Mouse (Mus musculus): ENCODE measurements at regions not wholly inside any gene's neighbourhood (a gene's known extent, or its start where the extent isn't known, plus 50 kb on each side); places are given as distances from the start of the nearest gene placed in this dataset.

- H3K27me3 ChIP-seq = peaks cover 10% of the 10 kb centered on the region
- ATAC-seq = no peak
- POLR2A ChIA-PET = no interaction called here
- TF ChIP-seq CTCF (IDR thresholded peaks at IDR 0.05) = no peak
- in situ Hi-C loops (cut with MboI; ENCODE audit: low pct_unique_long_range_greater_than_20kb) = no loop called here
- DNase-seq (ENCODE audit: low read depth, low spot score) = no peak
- CTCF ChIA-PET = no interaction called here
These were observed 111.7 kb downstream of the Cdh26 start for GRCm38 (mm10) chr2:178542032-178542431.

- TF ChIP-seq CTCF (IDR thresholded peaks at IDR 0.05) = no peak
- no peak for ATAC-seq
- in situ Hi-C loops (cut with MboI; ENCODE audit: low pct_unique_long_range_greater_than_20kb) = no loop called here
- ChIA-PET CTCF (no interaction called here), POLR2A (no interaction called here)
- no peak for DNase-seq (ENCODE audit: low read depth, low spot score)
- H3K27me3 ChIP-seq = peaks cover 10% of the 10 kb centered on the region
These were observed 114.1 kb downstream of the Cdh26 start for GRCm38 (mm10) chr2:178544411-178544810.

- TF ChIP-seq CTCF (IDR thresholded peaks at IDR 0.05) = no peak
- POLR2A ChIA-PET = no interaction called here
- CTCF ChIA-PET = no interaction called here
- DNase-seq (ENCODE audit: low read depth, low spot score) (no peak), ATAC-seq (no peak)
- peaks cover 10% of the 10 kb centered on the region for H3K27me3 ChIP-seq
- in situ Hi-C loops (cut with MboI; ENCODE audit: low pct_unique_long_range_greater_than_20kb) = no loop called here
These were observed 115.4 kb downstream of the Cdh26 start for GRCm38 (mm10) chr2:178545601-178546352.

- CTCF ChIA-PET = no interaction called here
- DNase-seq (ENCODE audit: low read depth, low spot score) = no peak
- in situ Hi-C loops (cut with MboI; ENCODE audit: low pct_unique_long_range_greater_than_20kb) = no loop called here
- no peak for ATAC-seq
- TF ChIP-seq CTCF (IDR thresholded peaks at IDR 0.05) = no peak
- peaks cover 10% of the 10 kb centered on the region for H3K27me3 ChIP-seq
- POLR2A ChIA-PET = no interaction called here
These were observed 116.0 kb downstream of the Cdh26 start for GRCm38 (mm10) chr2:178546353-178546720.

GRCm38 (mm10) chr2:178546888-178547287 is 116.6 kb downstream of the Cdh26 start:
- H3K27me3 ChIP-seq = peaks cover 10% of the 10 kb centered on the region
- TF ChIP-seq CTCF (IDR thresholded peaks at IDR 0.05) = no peak
- ChIA-PET POLR2A (no interaction called here), CTCF (no interaction called here)
- ATAC-seq (no peak), DNase-seq (ENCODE audit: low read depth, low spot score) (no peak)
- in situ Hi-C loops (cut with MboI; ENCODE audit: low pct_unique_long_range_greater_than_20kb) = no loop called here

- POLR2A ChIA-PET = no interaction called here
- CTCF ChIA-PET = no interaction called here
- no peak for ATAC-seq
These were observed 118.6 kb downstream of the Cdh26 start for GRCm38 (mm10) chr2:178548937-178549336.

GRCm38 (mm10) chr2:178553736-178554135 is 123.4 kb downstream of the Cdh26 start:
- no peaks in the 10 kb centered on the region for H3K27me3 ChIP-seq
- DNase-seq (ENCODE audit: low read depth, low spot score) (no peak), ATAC-seq (no peak)
- in situ Hi-C loops (cut with MboI; ENCODE audit: low pct_unique_long_range_greater_than_20kb) = no loop called here
- ChIA-PET POLR2A (no interaction called here), CTCF (no interaction called here)
- TF ChIP-seq CTCF (IDR thresholded peaks at IDR 0.05) = no peak

More at GRCm38 (mm10) chr2:178548937-178549336, 118.6 kb downstream of the Cdh26 start:
- no peak for TF ChIP-seq CTCF (IDR thresholded peaks at IDR 0.05)
- in situ Hi-C loops (cut with MboI; ENCODE audit: low pct_unique_long_range_greater_than_20kb) = no loop called here
- DNase-seq (ENCODE audit: low read depth, low spot score) = no peak
- H3K27me3 ChIP-seq = peaks cover 10% of the 10 kb centered on the region

- CTCF ChIA-PET = no interaction called here
- ATAC-seq = no peak
- no peak for TF ChIP-seq CTCF (IDR thresholded peaks at IDR 0.05)
- H3K27me3 ChIP-seq = no peaks in the 10 kb centered on the region
- no peak for DNase-seq (ENCODE audit: low read depth, low spot score)
- POLR2A ChIA-PET = no interaction called here
- in situ Hi-C loops (cut with MboI; ENCODE audit: low pct_unique_long_range_greater_than_20kb) = no loop called here
These were observed 125.5 kb downstream of the Cdh26 start for GRCm38 (mm10) chr2:178555692-178556340.

GRCm38 (mm10) chr2:178557934-178558333 is 127.6 kb downstream of the Cdh26 start:
- DNase-seq (ENCODE audit: low read depth, low spot score) = no peak
- H3K27me3 ChIP-seq = no peaks in the 10 kb centered on the region
- no peak for ATAC-seq
- in situ Hi-C loops (cut with MboI; ENCODE audit: low pct_unique_long_range_greater_than_20kb) = no loop called here
- ChIA-PET POLR2A (no interaction called here), CTCF (no interaction called here)
- no peak for TF ChIP-seq CTCF (IDR thresholded peaks at IDR 0.05)

- H3K27me3 ChIP-seq = no peaks in the 10 kb centered on the region
- no peak for DNase-seq (ENCODE audit: low read depth, low spot score)
- TF ChIP-seq CTCF (IDR thresholded peaks at IDR 0.05) = no peak
- CTCF ChIA-PET = no interaction called here
- in situ Hi-C loops (cut with MboI; ENCODE audit: low pct_unique_long_range_greater_than_20kb) = no loop called here
- POLR2A ChIA-PET = no interaction called here
- ATAC-seq = no peak
These were observed 133.0 kb downstream of the Cdh26 start for GRCm38 (mm10) chr2:178563287-178563686.

GRCm38 (mm10) chr2:178565368-178565818 is 135.1 kb downstream of the Cdh26 start:
- ATAC-seq = no peak
- DNase-seq (ENCODE audit: low read depth, low spot score) = no peak
- in situ Hi-C loops (cut with MboI; ENCODE audit: low pct_unique_long_range_greater_than_20kb) = no loop called here
- no peak for TF ChIP-seq CTCF (IDR thresholded peaks at IDR 0.05)
- ChIA-PET CTCF (no interaction called here), POLR2A (no interaction called here)
- no peaks in the 10 kb centered on the region for H3K27me3 ChIP-seq

GRCm38 (mm10) chr2:178567493-178567892 is 137.2 kb downstream of the Cdh26 start:
- ChIA-PET CTCF (no interaction called here), POLR2A (no interaction called here)
- no peak for ATAC-seq
- H3K27me3 ChIP-seq = no peaks in the 10 kb centered on the region
- in situ Hi-C loops (cut with MboI; ENCODE audit: low pct_unique_long_range_greater_than_20kb) = no loop called here
- TF ChIP-seq CTCF (IDR thresholded peaks at IDR 0.05) = no peak
- DNase-seq (ENCODE audit: low read depth, low spot score) = no peak

All from Patski (cell line).